Mouse (Mus musculus) gastrocnemius, postnatal 36 days (tissue): ENCODE measurements at regions not wholly inside any gene's neighbourhood (a gene's known extent, or its start where the extent isn't known, plus 50 kb on each side); places are given as distances from the start of the nearest gene placed in this dataset.
"Not testable (repeated sequence)": the region's sequence is repeated elsewhere in the genome, so short reads cannot be mapped to it uniquely, and the experiment has no call there.

Experiments
- DNase-seq, 2 experiments: peaks; one replicate each; pipeline ENCODE4 v3.0.0; 2022
- intact Hi-C: fragments of 180-260 bp; cut with DNase I; formaldehyde crosslinking; loops from one replicate; pipeline ENCODE4 v1.15.1; 2025

DNA sequence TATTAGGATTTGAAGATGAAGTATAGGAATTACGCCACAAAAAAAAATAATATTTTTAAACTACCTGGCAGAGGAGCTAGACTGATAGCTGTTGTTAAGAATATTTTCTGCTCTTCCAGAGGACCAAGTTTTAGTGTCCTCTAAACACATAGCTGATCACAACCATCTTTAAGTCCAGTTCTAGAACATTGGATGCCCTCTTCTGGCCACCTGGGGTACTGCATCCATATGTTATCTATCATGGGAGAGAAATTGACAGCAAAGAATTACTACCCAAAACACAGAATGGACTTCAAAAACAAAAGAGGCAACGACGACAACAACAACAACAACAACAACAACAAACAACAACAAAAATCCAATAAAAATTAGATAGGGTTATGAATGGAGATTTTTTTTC lies 71.0 kb upstream of the Prl4a1 start:
- intact Hi-C loops = no loop called here
- peak in 1 of 2 experiments; percentile 12 for DNase-seq

DNA sequence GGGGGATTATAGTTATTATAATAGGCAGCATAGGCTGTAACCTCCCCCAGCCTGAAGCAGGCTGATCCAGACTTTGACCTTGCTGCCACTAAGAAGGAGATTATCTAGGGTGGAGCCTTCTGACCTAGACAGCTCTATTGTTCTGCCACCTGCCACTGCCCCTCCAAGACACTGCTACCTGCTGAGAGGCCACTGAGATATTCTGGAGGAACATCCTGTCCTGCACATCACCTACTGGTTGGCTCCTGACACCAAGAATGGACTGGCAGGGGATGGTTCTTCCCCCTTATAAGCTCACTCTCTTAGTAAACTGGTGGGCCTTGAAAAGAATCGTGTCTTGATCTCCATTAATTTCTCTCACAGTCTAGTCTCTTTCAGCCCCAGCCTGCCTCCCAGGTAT lies 55.6 kb upstream of the Prl4a1 start:
- intact Hi-C loops, DNase-seq: not testable (repeated sequence)

DNA sequence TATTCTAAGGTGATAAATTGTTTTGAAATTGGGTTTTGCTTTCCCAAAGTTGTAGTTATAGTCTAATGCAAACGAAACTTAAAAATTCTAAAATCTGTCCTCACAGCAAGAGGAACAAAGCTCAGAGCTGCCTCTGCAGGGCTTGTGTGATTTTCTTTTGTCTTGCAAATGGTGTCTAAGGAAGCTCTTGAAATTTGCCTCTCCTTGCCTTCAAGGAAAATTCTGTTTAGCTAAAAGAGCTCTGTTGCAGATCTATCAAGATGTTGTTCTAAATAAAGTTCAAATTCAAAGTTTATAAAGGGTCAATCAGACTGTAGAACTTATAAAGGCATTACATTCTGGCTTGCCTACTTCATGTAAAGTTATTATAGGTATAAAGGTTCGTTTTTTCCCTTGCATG lies 53.6 kb upstream of the Prl4a1 start:
- intact Hi-C loops, DNase-seq: not testable (repeated sequence)

DNA sequence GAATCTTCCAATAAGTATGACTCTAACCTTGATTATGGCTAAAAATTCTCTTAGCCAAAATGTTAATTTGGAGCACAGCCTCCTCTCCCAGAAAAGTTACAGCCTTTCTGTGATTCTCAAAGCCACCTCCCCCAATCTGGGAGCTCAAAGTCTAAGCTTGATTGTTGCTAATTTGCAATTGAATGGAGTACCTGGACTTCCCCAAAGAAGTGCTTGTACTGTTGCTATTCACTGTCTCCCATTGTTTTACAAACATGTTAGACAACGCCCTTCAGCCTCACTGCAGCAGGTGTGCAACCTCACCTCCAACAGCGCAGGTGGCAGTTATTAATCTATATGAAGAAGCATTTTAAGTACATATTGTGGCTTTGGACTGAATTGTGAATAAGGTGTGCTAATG lies 50.0 kb upstream of the Prl4a1 start:
- intact Hi-C loops, DNase-seq: not testable (repeated sequence)
